Mouse (Mus musculus) heart, embryonic 14.5 days (tissue): ENCODE data around the gene Tmem206. TPM values are rescaled to one million over a fixed set of nuclear protein-coding genes. Genes with fewer than 3 reads are reported as not detected.

Experiments
- ATAC-seq: fragments of 200-750 bp; cut with Nextera tagmentation; 2 replicates; pipeline ENCODE4 v1.8.0; 2017; ENCODE audit warnings: low read depth, moderate TSS enrichment; ENCODE audit not compliant: insufficient number of reproducible peaks, insufficient read depth, low FRiP score
- H3K27ac ChIP-seq, 2 experiments: fragments of 200-500 bp in 1 of 2; fragments of 300-500 bp in 1 of 2; sonication (generic) in 1 of 2; replicated peaks in 1 of 2; 2 replicates each; pipeline ENCODE4 v1.5.1; 2012 to 2014; ENCODE audit warnings: low read depth in 2 of 2, low read length in 2 of 2, control low read depth in 1 of 2, mild to moderate bottlenecking in 1 of 2, mixed read lengths in 1 of 2; ENCODE audit not compliant: control insufficient read depth in 1 of 2, insufficient read depth in 1 of 2
- H3K27me3 ChIP-seq: fragments of 300-500 bp; sonication (generic); 2 replicates; pipeline ENCODE4 v1.6.1; 2014; ENCODE audit warnings: mild to moderate bottlenecking, low read length, control low read depth; ENCODE audit not compliant: control insufficient read depth, insufficient read depth
- H3K36me3 ChIP-seq: fragments of 300-500 bp; sonication (generic); 2 replicates; pipeline ENCODE4 v1.6.1; 2014; ENCODE audit warnings: mild to moderate bottlenecking, control low read depth, low read length, mixed read lengths; ENCODE audit not compliant: control insufficient read depth, insufficient read depth
- H3K4me1 ChIP-seq, 2 experiments: fragments of 200-500 bp in 1 of 2; fragments of 300-500 bp in 1 of 2; sonication (generic) in 1 of 2; 2 replicates each; pipeline ENCODE4 v1.6.1; 2012 to 2014; ENCODE audit warnings: low read length in 2 of 2, control low read depth in 1 of 2, mixed read lengths in 1 of 2; ENCODE audit not compliant: control insufficient read depth in 2 of 2, insufficient read depth in 2 of 2
- H3K4me2 ChIP-seq: fragments of 300-500 bp; sonication (generic); 2 replicates; pipeline ENCODE4 v1.6.1; 2014; ENCODE audit warnings: mild to moderate bottlenecking, low read length
- H3K4me3 ChIP-seq, 2 experiments: fragments of 200-500 bp in 1 of 2; fragments of 300-500 bp in 1 of 2; sonication (generic) in 1 of 2; 2 replicates each; pipeline ENCODE4 v1.5.1; 2012 to 2014; ENCODE audit warnings: low read length in 2 of 2, mild to moderate bottlenecking in 2 of 2, control low read depth in 1 of 2, low read depth in 1 of 2, moderate library complexity in 1 of 2; ENCODE audit not compliant: control insufficient read depth in 1 of 2, insufficient read depth in 1 of 2
- H3K9ac ChIP-seq: fragments of 300-500 bp; sonication (generic); 2 replicates; pipeline ENCODE4 v1.6.1; 2014; ENCODE audit warnings: mild to moderate bottlenecking, low read length
- H3K9me3 ChIP-seq: fragments of 300-500 bp; sonication (generic); 2 replicates; pipeline ENCODE4 v1.6.1; 2016; ENCODE audit warnings: low read length, control low read depth; ENCODE audit not compliant: control insufficient read depth
- WGBS: fragments of 180-500 bp; shearing (Covaris S2); extraction: QIAGEN DNeasy Blood & Tissue Kit; methylation state at CpG from one replicate; pipeline ENCODE4 v1.1.7; 2014; 5-methylcytosine and 5-hydroxymethylcytosine counted together
- polyA plus RNA-seq: library from polyadenylated mRNA; unstranded; fragments of >200 nt; fragmentation: Nextera tagmentation; extraction: Ambion mirVana; gene quantifications from 2 replicates; pipeline ENCODE4 v1.2.1, GENCODE M21; 2014

Gene Tmem206
- polyA plus RNA-seq, 1 experiment from 2014 or later: 20.9 TPM

- Histone ChIP-seq H3K4me3 (no peak overlapping the region), H3K27me3 (no peaks in the 10 kb centered on the region), H3K4me2 (peak overlapping the region; percentile 74), H3K9ac (no peak overlapping the region), H3K4me1 (peaks cover 2 to 31% of the 10 kb centered on the region in 2 experiments; a peak in 3 of 4 replicates), H3K36me3 (no peaks in the 10 kb centered on the region), H3K9me3 (no peaks in the 10 kb centered on the region), H3K27ac (no peak overlapping the region)
- 54% methylated on average over 3 of the region's 3 CpGs for WGBS
- ATAC-seq: no peak
Measured at GRCm38 (mm10) chr1:191393536-191393935, 67.8 kb downstream of the Tmem206 start.

DNA sequence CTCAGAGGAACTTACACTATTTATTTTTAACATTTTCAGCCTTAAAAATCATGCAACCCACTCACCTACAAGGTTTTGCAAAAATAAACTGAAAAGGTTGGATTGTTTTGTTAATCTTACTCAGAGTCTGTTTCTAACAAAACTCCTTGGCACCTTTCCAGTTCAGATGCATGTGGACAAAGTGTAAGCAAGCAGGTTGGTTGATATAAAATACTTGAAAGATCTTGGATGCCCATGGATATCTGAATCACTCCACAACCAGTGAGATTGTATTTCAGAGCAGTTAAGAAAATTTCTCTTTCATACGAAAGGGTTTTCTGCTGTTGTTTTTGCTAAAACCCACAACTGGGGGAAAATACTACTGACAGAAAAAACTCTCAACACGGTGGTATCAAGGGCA, 68.4 kb downstream of the Tmem206 start:
- ATAC-seq: no peak
- Histone ChIP-seq H3K27me3 (no peaks in the 10 kb centered on the region), H3K9me3 (no peaks in the 10 kb centered on the region), H3K27ac (no peak overlapping the region), H3K4me2 (peak overlapping the region; percentile 74), H3K4me1 (peaks cover 2 to 31% of the 10 kb centered on the region in 2 experiments; a peak in 3 of 4 replicates), H3K9ac (peak overlapping the region; percentile 97), H3K4me3 (peak overlapping the region in 1 of 2 experiments; percentile 93; a peak in 3 of 4 replicates), H3K36me3 (no peaks in the 10 kb centered on the region)
- 13% methylated on average over 2 of the region's 2 CpGs for whole genome bisulfite sequencing

GRCm38 (mm10) chr1:191395200-191395599, 69.5 kb downstream of the Tmem206 start:
- H3K4me1 ChIP-seq: peaks cover 3 to 31% of the 10 kb centered on the region in 2 experiments
- H3K9ac ChIP-seq: peak overlapping the region; percentile 97
- 20% methylated on average over 1 of the region's 1 CpGs for WGBS
- H3K4me2 ChIP-seq: peak overlapping the region; percentile 74
- no peak for ATAC-seq
- no peaks in the 10 kb centered on the region for H3K36me3 ChIP-seq
- H3K4me3 ChIP-seq: peak overlapping the region; percentile 75 to 93; a peak in 3 of 4 replicates
- H3K27me3 ChIP-seq: no peaks in the 10 kb centered on the region
- H3K9me3 ChIP-seq: no peaks in the 10 kb centered on the region
- H3K27ac ChIP-seq: no peak overlapping the region; a peak in 1 of 4 replicates

- no peaks in the 10 kb centered on the region for H3K27me3 ChIP-seq
- H3K36me3 ChIP-seq: no peaks in the 10 kb centered on the region
- H3K9ac ChIP-seq: peak overlapping the region; percentile 97
- WGBS: under 1% methylated on average over 35 of the region's 43 CpGs
- ATAC-seq: no peak
- H3K9me3 ChIP-seq: no peaks in the 10 kb centered on the region
- H3K4me2 ChIP-seq: peak overlapping the region; percentile 74
- H3K4me1 ChIP-seq: peaks cover 5 to 30% of the 10 kb centered on the region in 2 experiments
- peak overlapping the region; percentile 75 to 93 for H3K4me3 ChIP-seq
- peak overlapping the region; percentile 87 to 97 for H3K27ac ChIP-seq
Measured at GRCm38 (mm10) chr1:191395871-191396433, 70.2 kb downstream of the Tmem206 start.

DNA sequence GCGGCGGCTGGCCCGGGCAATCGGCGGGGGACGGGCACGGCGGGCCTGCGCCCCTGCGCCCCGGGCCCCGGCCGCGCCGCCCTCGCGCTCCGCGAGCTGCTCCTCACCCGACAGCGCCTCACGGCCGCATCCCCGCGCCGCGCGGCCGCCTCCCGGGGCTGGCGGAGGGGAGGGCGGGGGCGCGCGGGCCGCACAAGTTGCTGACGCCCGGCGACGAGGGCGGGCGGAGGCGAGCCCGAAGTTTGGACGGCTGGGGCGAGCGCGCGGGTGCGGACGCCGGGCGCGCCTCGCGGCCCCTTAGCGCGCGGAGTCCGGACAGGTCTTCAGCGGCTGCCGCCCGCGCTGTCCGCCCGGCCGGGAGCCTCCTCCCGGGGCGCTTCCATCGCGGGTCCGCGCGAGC, 70.7 kb downstream of the Tmem206 start:
- no peaks in the 10 kb centered on the region for H3K36me3 ChIP-seq
- 2% methylated on average over 26 of the region's 74 CpGs for WGBS
- H3K9me3 ChIP-seq: no peaks in the 10 kb centered on the region
- H3K27me3 ChIP-seq: no peaks in the 10 kb centered on the region
- peaks cover 7 to 26% of the 10 kb centered on the region in 2 experiments for H3K4me1 ChIP-seq
- ATAC-seq: peak; percentile 14
- H3K27ac ChIP-seq: peak overlapping the region; percentile 87 to 97
- H3K9ac ChIP-seq: peak overlapping the region; percentile 97
- peak overlapping the region; percentile 74 for H3K4me2 ChIP-seq
- peak overlapping the region; percentile 75 to 93 for H3K4me3 ChIP-seq

GRCm38 (mm10) chr1:191396897-191397849, 71.5 kb downstream of the Tmem206 start:
- Histone ChIP-seq H3K4me1 (peaks cover 7 to 21% of the 10 kb centered on the region in 2 experiments), H3K36me3 (no peaks in the 10 kb centered on the region), H3K4me3 (peak overlapping the region; percentile 93 to 95), H3K4me2 (peak overlapping the region; percentile 74), H3K27me3 (no peaks in the 10 kb centered on the region), H3K9ac (peak overlapping the region; percentile 97), H3K27ac (peak overlapping the region; percentile 98 to 100), H3K9me3 (no peaks in the 10 kb centered on the region)
- ATAC-seq: peak; percentile 97
- under 1% methylated on average over 74 of the region's 82 CpGs for WGBS
